Mouse (Mus musculus): Measurements from ENCODE around the gene Pi4ka.
"Not testable (repeated sequence)": the region's sequence is repeated elsewhere in the genome, so short reads cannot be mapped to it uniquely, and the experiment has no call there.

The Pi4ka gene

DNA sequence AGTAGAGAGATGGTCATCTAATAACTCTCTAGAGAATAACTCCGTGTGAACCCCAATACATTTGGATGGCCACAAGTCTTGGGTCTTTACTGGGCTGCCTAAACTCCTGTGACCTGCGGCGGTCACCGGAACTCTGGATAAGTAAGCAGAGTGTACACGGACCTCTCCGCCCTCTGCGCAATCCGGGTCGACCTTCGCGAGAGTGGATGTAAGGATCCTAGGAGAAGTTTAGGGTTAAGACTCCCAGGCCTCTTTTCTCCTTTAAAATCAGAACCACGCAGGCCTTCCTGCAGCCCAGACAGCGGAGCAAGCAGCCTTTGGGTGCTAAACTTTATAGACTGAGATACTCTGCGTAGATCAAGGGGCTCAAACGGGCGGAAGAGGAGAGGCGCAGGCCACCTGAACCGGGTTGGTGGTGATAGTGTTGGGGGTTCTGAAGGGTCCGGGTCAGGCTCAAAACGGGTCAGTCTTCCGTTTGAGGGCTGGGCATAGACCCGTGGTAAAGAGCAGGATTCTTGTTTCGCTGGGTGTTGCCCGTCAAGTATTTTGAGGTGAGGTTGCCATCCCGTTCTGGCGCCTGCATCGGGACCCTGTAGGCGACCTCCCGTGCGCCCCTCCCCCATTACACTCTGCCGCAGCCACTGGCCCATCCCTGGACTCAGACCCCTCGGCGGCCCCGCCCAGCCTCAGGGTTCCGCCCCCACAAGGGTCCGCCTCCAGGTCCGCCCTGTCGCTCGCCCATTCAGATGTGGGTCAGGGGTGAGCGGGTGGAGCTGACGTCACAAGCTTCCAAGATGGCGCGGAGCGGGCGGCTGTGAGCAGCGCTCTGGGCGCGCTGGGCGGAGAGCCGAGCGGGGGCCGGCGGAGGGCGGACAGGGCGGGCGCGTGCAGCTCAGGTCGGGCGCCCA is 173.1 kb downstream of the Pi4ka start, which contains the start of gene Hic2:
Gene Hic2 (plus strand): TSS at position 779 of the 908 bp plus-strand sequence.
- DNase-seq (ENCODE audit: low spot score) = peak; percentile 96

DNA sequence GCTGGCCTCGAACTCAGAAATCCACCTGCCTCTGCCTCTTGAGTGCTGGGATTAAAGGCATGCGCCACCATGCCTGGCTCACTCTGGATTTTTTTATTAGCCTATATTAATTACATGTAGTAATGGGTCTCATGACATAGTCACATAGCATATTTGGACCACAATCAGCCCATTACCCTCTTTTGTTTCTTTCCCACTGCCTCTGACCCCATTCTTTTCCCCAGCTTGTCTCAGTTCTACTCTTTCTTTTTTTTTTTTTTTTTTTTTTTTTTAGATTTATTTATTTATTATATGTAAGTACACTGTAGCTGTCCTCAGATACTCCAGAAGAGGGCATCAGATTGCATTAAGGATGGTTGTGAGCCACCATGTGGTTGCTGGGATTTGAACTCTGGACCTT is 174.6 kb downstream of the Pi4ka start:
- DNase-seq (ENCODE audit: low spot score) = not testable (repeated sequence)

All from MN1 (cell line).